Mouse (Mus musculus) erythroblast, embryonic 14.5 days (primary cell): ENCODE results near the gene Iqgap1. TPM values are rescaled to one million over a fixed set of nuclear protein-coding genes. Genes with fewer than 3 reads are reported as not detected.
A peak's percentile ranks its signal among the peaks of the same experiment; 100 is the strongest.

ENCODE experiments used
- H3K27me3 ChIP-seq: 2 replicates; pipeline ENCODE4 v1.6.1; 2012; ENCODE audit warnings: inconsistent platforms; ENCODE audit not compliant: control insufficient read depth
- H3K36me3 ChIP-seq: 2 replicates; pipeline ENCODE4 v1.6.1; 2012; ENCODE audit warnings: mild to moderate bottlenecking, inconsistent platforms; ENCODE audit not compliant: control insufficient read depth
- H3K4me1 ChIP-seq: 2 replicates; pipeline ENCODE4 v1.6.1; 2012; ENCODE audit warnings: inconsistent platforms; ENCODE audit not compliant: control insufficient read depth
- H3K4me3 ChIP-seq: replicated peaks from 2 replicates; pipeline ENCODE3; 2012; ENCODE audit warnings: moderate library complexity, mild to moderate bottlenecking, inconsistent platforms
- H3K9me3 ChIP-seq: 2 replicates; pipeline ENCODE4 v1.6.1; 2012; ENCODE audit warnings: low read length, inconsistent platforms, mixed read lengths; ENCODE audit not compliant: control insufficient read depth
- GATA1 ChIP-seq: IDR thresholded peaks from 2 replicates; pipeline ENCODE4 v1.6.1; 2012; ENCODE audit warnings: low read length, inconsistent platforms, mixed read lengths
- TAL1 ChIP-seq: IDR thresholded peaks from 3 replicates; pipeline ENCODE4 v1.6.1; 2012; ENCODE audit warnings: low read length, inconsistent platforms, mixed read lengths
- polyA plus RNA-seq: library from polyadenylated mRNA; stranded (reverse); fragments of >175 nt; gene quantifications from 2 replicates; pipeline ENCODE4 v1.2.3, GENCODE M21; 2012

Iqgap1 gene
- polyA plus RNA-seq, 1 experiment, result 0.11 TPM

GRCm38 (mm10) chr7:80823267-80823666 lies 2.5 kb downstream of the Iqgap1 start:
- Histone ChIP-seq H3K4me1 (peaks cover 14% of the 10 kb centered on the region), H3K36me3 (no peaks in the 10 kb centered on the region), H3K4me3 (no peak overlapping the region), H3K27me3 (no peaks in the 10 kb centered on the region), H3K9me3 (no peaks in the 10 kb centered on the region)
- TF ChIP-seq TAL1 (no peak), GATA1 (no peak)

- Histone ChIP-seq H3K36me3 (no peaks in the 10 kb centered on the region), H3K9me3 (no peaks in the 10 kb centered on the region)
- TF ChIP-seq TAL1 (no peak), GATA1 (no peak)
Measured at GRCm38 (mm10) chr7:80820838-80821237, 4.9 kb downstream of the Iqgap1 start.

DNA sequence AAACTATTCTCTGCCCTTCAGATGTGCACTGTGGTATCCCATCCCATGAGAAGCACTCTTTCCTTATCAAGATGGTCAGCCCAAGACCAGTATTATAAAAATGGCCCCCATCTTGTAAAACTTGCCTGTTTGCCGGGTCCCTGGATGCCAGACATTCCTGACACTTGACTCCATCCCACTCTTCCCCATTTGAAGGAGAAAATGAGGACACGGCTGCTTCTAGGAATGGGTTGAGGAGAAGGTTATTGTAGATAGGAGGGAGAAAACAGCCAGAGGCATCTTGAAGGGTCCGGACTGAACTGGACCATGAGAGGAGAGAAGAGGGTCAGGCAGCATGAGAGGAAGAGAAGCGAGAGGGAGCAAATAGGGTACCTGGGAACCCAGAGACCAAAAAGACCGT lies 9.1 kb downstream of the Iqgap1 start:
- Histone ChIP-seq H3K9me3 (no peaks in the 10 kb centered on the region), H3K4me1 (no peaks in the 10 kb centered on the region), H3K27me3 (no peaks in the 10 kb centered on the region), H3K36me3 (no peaks in the 10 kb centered on the region), H3K4me3 (no peak overlapping the region)
- TF ChIP-seq TAL1, result no peak
- TF ChIP-seq GATA1, result no peak

More at GRCm38 (mm10) chr7:80820838-80821237, 4.9 kb downstream of the Iqgap1 start:
- H3K27me3 ChIP-seq, result no peaks in the 10 kb centered on the region
- H3K4me3 ChIP-seq, result no peak overlapping the region
- peaks cover 14% of the 10 kb centered on the region for H3K4me1 ChIP-seq

GRCm38 (mm10) chr7:80813397-80813796 lies 12.4 kb downstream of the Iqgap1 start:
- Histone ChIP-seq H3K9me3 (no peaks in the 10 kb centered on the region), H3K36me3 (no peaks in the 10 kb centered on the region), H3K4me3 (no peak overlapping the region), H3K4me1 (no peaks in the 10 kb centered on the region), H3K27me3 (no peaks in the 10 kb centered on the region)
- TF ChIP-seq TAL1 (no peak), GATA1 (no peak)

- no peaks in the 10 kb centered on the region for H3K9me3 ChIP-seq
- no peaks in the 10 kb centered on the region for H3K36me3 ChIP-seq
- peaks cover 10% of the 10 kb centered on the region for H3K27me3 ChIP-seq
- H3K4me1 ChIP-seq, result peaks cover 27% of the 10 kb centered on the region
- no peak overlapping the region for H3K4me3 ChIP-seq
- TF ChIP-seq TAL1, result no peak
- TF ChIP-seq GATA1, result no peak
Measured at GRCm38 (mm10) chr7:80806331-80806730, 19.4 kb downstream of the Iqgap1 start.

- TF ChIP-seq TAL1 (no peak), GATA1 (no peak)
- H3K27me3 ChIP-seq, result peaks cover 10% of the 10 kb centered on the region
- H3K9me3 ChIP-seq, result no peaks in the 10 kb centered on the region
- peak overlapping the region; percentile 75 for H3K4me3 ChIP-seq
- peaks cover 5% of the 10 kb centered on the region; the same call in 1 of the 2 replicates for H3K36me3 ChIP-seq
- H3K4me1 ChIP-seq, result peaks cover 27% of the 10 kb centered on the region
Measured at GRCm38 (mm10) chr7:80803173-80803872, 22.5 kb downstream of the Iqgap1 start.

DNA sequence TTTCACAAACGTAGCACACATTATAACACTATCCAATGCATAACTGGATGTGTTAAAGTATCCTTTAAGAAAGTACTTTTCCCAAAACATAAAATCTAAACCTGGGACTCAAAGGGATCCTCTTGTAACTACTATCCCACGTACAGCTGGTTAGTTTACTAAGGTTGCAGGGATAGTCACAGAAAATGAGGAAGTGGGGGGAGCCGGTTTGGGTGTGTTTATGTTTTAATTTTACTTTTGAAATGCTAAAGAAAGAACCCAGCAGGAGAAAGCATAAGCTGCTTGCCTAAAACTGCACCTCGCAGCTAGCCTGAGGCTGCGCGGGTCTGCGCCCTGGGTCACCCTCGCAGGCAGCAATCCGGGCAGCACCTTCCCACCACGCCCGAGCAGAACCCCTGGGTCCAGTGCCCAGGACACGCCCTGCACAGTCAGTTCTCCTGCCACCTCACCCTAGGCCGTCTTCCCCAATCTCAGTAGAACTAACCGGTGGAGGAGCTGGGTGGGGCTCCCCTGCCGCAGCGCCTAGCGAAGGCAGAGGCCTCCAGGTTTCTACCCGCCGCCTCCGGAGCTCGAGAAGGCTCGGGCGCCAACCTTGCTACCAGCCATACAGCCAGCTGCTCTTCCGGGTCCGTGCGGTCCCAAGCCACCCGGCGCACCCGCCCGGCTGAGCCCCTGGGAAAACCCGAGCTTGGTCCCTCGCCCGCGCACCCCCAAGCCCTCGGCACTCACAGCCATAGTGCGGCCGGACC lies 23.2 kb downstream of the Iqgap1 start:
- peaks cover 27% of the 10 kb centered on the region for H3K4me1 ChIP-seq
- peaks cover 7% of the 10 kb centered on the region; the same call in 1 of the 2 replicates for H3K36me3 ChIP-seq
- H3K9me3 ChIP-seq, result no peaks in the 10 kb centered on the region
- TF ChIP-seq TAL1, result no peak
- TF ChIP-seq GATA1, result no peak
- peaks cover 8% of the 10 kb centered on the region for H3K27me3 ChIP-seq
- H3K4me3 ChIP-seq, result peak overlapping the region; percentile 75

GRCm38 (mm10) chr7:80799307-80799706 lies 26.5 kb downstream of the Iqgap1 start:
- peaks cover 9% of the 10 kb centered on the region; the same call in 1 of the 2 replicates for H3K36me3 ChIP-seq

DNA sequence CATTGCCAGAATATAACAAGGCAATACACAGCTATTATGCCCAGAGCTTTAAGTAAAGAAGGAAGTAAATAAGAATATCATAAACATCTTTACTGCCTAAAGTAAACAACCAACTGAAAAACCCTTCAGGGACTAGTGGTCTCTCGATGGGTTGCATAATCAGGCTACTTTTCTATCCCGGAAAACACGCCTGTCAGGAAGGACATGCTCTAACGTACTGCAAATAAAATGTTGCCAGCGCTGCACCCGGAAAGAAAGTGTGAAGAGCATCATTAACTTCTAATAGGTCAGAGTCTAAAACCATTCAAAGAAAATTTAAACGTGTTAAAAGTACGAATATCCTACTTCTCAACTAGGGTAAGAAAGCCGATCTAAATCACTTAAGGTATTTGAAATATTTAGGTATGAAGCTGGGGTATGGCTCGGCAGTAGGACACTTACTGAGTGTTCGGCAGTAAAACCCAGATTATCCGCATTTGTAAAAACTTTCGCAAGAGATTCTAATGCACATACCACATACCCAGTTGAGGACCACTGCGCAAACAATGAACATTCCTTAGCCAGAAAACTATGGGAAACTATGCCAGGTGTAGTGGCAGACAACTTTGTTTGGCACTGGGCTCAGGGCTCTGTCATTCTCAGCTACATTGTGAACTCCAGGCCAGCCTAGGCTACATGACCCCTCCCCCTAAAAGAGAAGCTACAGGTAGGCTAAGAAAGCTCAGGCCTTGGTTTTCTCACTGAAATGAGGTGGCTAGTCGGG lies 28.8 kb downstream of the Iqgap1 start:
- Histone ChIP-seq H3K27me3 (peaks cover 4% of the 10 kb centered on the region; the same call in 1 of the 2 replicates), H3K4me1 (peaks cover 4% of the 10 kb centered on the region), H3K4me3 (no peak overlapping the region), H3K9me3 (peaks cover 15% of the 10 kb centered on the region), H3K36me3 (peaks cover 15% of the 10 kb centered on the region)
- TF ChIP-seq TAL1, result no peak

More at GRCm38 (mm10) chr7:80799307-80799706, 26.5 kb downstream of the Iqgap1 start:
- Histone ChIP-seq H3K4me1 (peaks cover 25% of the 10 kb centered on the region), H3K27me3 (peaks cover 6% of the 10 kb centered on the region; the same call in 1 of the 2 replicates), H3K4me3 (no peak overlapping the region), H3K9me3 (peaks cover 3% of the 10 kb centered on the region)
- no peak for TF ChIP-seq GATA1
- no peak for TF ChIP-seq TAL1
